Mouse (Mus musculus) erythroblast, embryonic 14.5 days (primary cell): Measurements from ENCODE around the gene Tbc1d24.

ENCODE experiments used
- GATA1 ChIP-seq: IDR thresholded peaks from 2 replicates; pipeline ENCODE4 v1.6.1; 2012; ENCODE audit warnings: low read length, inconsistent platforms, mixed read lengths
- TAL1 ChIP-seq: IDR thresholded peaks from 3 replicates; pipeline ENCODE4 v1.6.1; 2012; ENCODE audit warnings: low read length, inconsistent platforms, mixed read lengths

DNA sequence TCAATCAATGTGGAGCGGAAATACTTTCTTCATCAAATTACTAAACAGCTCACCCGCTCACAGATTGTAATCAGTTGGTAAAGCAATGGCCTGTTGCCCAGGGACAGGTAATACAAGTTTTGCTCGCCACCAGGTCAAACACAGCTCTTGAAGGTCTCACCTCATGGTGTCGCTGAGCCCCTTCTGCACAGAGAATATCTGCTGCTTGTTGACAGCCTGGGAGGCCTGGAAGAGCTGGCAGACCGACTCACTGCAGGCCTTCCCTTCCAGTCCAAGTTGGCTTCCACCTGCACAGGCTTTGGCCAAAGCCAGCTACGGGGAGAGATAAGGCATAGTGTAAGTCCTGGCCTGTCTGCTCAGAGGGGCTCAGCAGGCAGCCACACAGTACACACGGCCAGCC lies 31.6 kb upstream of the Tbc1d24 start:
- TF ChIP-seq GATA1 = no peak
- TF ChIP-seq TAL1 = no peak
